Mouse (Mus musculus) layer of hippocampus, adult 11-12 months (tissue): ENCODE measurements around the gene Rala.

Experiments
- DNase-seq: peaks from one replicate; pipeline ENCODE4 v3.0.0; 2022; ENCODE audit warnings: low spot score

Rala gene

DNA sequence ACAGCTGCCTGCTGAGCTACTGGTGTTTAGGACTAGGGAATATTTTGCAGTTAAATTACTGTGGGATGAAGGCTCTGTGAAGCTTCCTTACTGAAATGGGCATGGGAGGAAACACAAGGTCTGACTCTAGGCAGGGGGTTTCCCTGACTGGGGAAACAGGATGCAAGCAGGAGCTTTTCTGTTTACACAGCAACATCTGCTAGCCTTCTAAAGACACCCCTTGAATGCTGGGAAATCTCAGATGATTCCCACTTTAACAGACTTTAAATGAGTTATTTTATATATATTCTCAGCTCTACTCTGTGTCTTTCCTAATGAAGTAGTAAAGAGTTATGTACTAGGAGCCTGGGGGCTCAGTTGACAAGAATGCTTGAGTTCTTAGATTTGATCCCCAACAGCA lies 65.0 kb downstream of the Rala start:
- DNase-seq = no peak

GRCm38 (mm10) chr13:17866741-17867140 lies 77.3 kb downstream of the Rala start:
- DNase-seq = peak; percentile 19

DNA sequence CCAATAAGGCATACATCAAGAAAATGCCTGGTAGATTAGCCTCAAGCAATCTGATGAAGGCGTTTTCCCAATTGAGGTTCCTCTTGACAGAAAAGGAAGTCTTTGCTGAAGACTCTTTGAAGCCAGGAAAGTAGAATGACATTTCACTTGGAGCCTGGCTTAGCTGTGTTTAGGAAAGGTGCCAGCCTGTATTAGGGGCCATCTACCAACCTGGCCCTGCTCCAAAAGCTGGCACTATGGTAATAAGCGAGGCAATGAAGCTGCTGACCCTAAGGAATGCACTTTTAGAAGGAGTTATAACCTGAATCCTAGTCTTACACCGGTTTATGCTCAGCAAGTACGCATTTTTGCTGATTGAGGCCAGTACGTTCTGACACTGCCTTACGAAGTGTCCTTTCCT lies 83.5 kb downstream of the Rala start:
- DNase-seq = no peak

DNA sequence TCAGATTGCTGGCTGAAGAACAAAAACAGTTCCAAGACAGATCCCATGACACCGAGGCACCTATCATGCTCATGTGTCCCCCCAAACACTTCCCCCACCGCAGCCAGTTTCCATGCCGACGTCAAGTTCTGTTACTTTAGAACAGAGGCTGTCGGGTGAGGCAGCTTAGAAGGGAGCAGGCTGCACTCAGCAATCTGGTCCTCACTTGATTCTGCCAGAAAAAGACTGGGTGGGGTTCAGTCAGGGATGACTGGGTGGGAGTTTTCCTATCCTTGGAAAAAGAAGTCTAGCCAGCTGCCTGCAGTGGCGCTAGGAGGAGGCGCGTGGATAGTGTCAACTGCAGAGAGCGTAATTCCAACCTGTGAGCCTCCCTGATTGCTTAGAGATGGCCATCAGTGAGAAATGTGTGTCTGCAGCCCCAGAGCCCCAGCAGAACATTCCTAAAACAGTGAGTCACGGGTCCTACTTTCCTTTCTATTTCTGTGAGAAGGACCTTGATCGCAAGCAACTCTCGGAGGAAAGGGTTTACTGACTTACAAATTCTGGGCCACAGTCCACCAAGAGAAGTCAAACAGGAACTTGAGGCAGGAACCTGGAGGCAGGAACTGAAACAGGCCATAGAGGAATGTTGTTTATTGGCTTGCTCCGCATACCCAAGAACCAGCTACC lies 84.5 kb downstream of the Rala start:
- peak; percentile 41 for DNase-seq

DNA sequence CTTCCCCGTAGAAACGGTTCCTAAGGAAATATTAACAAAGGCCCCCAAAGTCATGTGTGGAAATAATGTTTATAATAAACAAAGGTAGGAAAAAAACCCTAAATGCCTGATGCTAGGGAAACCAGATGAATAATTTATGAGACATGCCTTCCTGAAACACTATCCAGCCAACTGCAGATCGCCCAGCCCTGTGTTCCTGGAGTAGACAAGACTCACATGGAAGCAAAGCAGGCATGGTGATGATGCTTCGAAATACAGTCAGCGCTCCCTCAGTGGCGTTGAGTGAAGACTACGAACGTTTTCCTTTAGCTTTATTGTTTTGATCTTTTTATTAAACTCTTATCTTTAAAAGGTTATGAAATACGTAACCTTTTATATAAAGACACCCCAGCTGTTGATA lies 87.0 kb downstream of the Rala start:
- DNase-seq = no peak

DNA sequence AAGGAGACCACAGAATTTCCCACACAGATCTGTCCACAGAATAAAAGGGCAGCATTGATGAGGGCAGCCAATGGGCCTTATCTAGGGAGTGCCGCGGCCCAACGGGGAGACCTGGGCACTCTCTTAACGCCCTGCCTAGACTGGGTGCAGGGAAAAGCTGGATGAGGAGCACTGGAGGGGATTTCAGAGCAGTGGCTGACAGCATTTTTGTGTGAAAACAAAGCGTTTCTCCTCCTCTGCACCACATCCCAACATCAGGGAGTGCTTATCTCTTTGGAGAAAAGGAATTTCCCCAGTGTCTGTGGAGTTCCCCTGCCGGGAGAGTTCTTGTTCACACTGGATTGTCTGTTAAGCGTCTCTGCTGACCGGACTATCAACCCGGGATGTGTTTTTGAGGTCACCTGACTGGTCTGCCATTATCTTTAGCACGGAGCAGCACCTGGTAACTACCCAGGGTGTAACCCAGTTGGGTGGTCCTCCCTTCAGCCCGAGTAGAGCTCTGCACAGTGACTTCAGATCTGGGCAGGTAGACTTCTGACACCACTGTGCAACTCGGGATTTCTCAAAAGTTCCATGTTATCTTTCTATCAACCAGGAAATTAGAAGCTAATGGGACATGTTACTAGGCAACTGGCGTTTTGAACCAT lies 88.4 kb downstream of the Rala start:
- DNase-seq = no peak

- DNase-seq = no peak
Measured at GRCm38 (mm10) chr13:17854755-17855154, 89.3 kb downstream of the Rala start.

GRCm38 (mm10) chr13:17843336-17843735 lies 100.7 kb downstream of the Rala start:
- no peak for DNase-seq

DNA sequence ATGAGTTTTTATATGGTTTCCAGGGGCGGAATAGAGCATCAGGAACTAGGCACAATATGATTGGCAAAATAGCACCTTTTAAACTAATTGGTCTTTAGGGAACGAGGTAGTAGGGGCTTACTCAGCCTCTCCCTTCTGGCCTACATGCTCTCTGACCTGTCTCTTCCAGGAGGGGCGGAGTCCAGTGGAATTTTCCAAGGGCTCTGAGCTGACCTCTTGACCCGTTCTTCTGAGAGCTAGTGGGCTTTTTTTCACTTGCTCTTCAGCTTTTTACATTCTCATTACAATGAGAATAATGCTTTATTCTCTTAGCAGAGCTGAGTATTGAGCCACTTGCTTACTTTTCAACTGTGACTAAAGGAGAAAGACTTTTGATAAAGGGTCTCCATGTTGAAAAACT lies 101.3 kb downstream of the Rala start:
- DNase-seq = no peak

DNA sequence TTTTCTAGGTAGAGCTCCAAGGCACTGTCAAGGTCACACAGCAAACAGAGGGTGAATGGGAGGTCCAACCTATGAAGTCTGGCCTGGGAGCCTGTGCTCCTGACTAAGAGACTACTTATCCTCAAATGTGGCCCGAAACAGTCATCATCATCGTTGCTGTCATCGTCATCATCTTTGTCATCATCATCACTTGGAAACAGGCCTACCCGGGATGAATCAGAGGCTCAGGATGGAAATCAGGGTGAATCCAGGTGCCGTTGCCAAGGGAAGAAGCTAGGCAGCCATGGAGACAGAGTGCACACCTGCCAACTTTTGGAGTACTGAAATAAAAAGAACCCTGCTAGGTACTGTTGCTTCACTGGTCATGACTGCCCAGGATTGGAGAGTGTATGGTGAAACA lies 104.9 kb downstream of the Rala start:
- DNase-seq = peak; percentile 34

DNA sequence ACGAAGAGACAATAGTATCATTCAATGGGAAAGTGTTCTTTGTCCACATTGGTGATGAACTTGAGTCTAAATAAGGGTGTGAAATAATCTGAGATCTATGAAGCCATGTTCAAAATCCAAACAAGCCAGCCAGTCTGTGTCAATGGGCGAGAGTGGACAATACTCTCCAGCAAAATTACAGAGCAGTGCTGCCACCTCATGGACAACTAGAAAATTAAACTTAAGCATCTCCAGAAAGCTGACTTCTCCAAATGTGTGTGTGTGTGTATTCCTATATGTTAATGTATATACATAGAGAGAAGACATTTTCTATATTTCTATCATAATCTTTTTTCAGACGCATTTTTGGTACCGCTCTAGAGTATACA lies 105.6 kb downstream of the Rala start:
- DNase-seq = peak; percentile 28

GRCm38 (mm10) chr13:17837610-17838483 lies 106.2 kb downstream of the Rala start:
- DNase-seq = peak; percentile 19

DNA sequence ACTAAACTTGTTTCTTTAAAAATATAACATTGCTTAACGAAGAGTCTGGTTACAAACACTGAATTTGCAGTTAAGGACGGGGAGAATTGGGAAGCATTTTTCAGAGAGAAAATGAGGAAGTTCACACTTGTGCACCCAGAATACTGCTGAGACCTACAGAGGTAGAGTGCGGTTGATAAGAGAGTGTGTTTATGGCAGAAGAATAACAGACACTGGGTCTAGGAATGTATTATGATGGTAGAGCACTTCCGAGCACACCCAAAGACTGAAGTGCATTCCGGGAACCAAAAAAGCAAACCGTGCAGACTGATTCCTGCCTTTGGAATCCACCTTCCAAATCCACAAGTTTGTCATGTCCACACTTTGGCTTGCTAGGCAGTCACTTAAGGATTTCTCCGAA lies 107.2 kb downstream of the Rala start:
- no peak for DNase-seq

- DNase-seq = no peak
Measured at GRCm38 (mm10) chr13:17832940-17833339, 111.1 kb downstream of the Rala start.
